Mouse (Mus musculus) lung, postnatal 14 days (tissue): Measurements from ENCODE around the gene Tiam2.
A peak's percentile ranks its signal among the peaks of the same experiment; 100 is the strongest.

ENCODE experiments used
- DNase-seq: peaks from one replicate; pipeline ENCODE4 v3.0.0; 2021

Tiam2 gene

DNA sequence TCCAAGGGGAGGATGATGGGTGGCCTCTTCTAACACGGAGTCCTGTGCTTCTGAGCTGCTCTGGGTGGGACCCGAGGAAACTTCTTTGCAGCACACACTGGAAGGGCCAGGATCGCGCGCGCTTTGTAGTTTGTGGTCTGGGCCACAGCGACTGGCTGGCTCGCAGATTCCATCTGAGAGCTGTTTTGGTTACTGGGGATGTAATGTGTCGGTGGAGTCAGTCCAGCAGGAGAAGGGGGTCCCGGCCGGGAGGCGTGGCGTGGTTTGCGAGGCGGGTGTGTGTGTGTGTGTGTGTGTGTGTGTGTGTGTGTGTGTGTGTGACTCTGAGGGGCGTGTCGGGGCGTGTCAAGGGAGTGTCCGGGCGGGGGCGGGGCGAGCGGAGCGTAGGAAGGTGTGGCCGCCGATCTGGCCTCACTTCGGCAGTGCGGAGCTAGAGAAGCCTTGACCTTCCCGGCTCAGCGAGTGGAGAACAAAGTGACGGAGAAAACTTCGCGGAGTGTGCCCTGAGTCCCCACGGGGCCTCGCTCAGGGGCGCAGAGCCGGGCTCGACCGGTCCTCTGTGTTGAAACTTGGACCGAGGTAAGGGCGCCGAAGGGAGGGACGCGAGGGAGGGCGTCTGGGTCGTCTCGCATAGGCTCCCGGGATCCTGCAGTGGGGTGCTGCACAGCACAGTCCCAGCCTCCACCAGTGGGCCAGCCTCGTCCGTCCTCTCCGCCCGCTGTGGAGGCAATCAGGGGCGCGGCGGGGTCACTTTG is at the start of gene Tiam2:
Gene Tiam2, plus strand, starts transcription at position 426 of the 755 bp plus-strand sequence.
- DNase-seq, result peak; percentile 59

DNA sequence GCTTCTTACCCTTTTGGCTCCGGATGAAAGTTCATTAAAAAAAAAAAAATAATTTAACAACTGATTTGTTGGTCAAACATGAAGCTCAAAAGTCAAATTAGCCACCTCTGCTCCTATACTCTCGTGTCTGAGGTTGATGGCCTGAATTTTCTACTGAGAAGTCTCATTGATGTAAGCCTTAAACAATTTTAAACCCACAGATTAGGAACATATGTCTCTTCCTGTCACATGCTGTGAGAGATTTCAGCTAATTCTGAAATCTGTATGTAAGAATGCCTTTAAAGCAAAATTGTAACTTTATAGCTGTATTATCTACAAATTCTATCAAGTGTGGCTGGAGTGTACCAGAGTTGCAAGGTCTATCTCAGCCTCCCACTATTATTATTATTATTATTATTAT is 46.1 kb upstream of the Tiam2 start:
- no peak for DNase-seq

DNA sequence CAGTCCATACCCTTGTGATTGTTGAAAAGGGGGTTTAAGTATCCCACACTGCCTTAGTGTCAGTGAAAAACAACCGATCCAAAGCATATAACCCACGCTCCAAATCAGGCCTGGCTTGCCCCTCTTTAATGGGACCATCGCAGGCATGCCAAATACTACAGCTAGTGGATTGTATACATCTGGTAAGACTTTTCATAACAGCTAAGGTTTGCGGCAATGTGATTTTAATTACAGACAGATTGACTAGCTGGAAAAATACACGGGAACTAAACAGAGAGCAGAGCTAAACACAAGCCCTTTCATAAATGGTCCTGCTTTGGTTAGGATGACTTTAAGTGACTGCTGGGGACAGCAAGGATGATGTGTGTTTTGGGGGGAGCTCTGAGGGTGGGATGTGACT is 44.4 kb upstream of the Tiam2 start:
- DNase-seq, result no peak

DNA sequence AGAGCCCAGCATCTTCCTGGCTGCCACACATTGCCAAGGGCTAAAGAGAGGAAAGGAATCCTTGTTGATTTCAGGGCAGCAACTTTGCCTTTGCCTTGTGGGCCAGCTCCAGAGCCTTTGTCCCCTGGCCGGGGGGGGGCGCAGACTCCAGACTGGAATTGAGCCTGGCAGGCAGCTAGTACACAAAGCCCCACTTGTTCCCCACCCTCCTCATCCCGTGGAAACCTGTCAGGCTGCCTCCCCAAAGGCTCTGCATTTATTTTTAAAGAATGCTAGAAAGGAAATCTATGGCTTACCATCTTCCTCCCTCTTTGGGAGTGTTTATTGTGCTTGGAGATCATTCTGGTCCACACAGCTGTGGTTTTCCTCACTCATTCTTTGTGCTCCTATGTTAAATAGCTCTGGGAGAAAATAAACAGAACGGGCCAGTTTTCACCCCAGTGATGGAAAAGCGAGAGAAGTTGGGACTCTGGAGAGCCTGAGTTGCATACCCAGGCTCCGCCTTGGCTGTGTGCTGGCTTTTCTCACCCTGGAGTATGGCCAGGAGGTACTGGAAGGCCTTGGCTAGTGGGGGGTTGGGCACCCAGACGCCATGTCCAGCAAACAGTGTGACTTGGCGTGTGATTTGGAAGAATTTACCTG is 41.2 kb upstream of the Tiam2 start:
- peak; percentile 16 for DNase-seq

DNA sequence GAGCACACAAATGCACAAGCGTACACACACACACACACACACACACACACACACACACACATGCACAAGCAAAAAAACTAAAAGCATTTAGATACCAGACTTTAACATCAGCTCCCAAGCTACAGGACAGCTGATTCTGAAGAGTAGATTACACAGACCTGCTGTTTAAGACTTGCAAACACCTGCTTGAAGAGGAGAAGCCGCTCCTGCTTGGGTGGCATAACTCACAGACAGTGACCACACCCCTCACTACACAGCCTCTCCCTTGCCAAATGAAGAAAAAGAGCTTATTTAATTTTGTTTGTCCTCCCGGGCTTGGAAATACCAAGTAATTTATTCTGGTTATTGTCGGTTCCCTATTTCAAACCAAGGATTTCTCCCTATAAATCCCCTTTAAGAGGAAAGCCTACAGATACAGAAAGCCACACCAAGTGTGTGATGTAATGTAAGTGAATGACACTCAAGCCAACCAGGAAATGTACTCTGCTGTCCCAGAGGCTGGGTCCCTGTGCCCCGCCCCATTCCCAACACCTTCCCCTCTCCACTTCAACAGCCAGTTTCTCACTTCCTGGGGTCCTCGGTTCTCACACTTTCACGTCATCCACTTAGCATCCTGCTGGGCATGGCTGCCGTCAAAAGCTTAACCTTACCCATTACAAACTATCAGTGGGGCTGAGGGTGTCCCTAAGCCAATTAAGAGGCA is 40.1 kb upstream of the Tiam2 start:
- DNase-seq, result no peak

DNA sequence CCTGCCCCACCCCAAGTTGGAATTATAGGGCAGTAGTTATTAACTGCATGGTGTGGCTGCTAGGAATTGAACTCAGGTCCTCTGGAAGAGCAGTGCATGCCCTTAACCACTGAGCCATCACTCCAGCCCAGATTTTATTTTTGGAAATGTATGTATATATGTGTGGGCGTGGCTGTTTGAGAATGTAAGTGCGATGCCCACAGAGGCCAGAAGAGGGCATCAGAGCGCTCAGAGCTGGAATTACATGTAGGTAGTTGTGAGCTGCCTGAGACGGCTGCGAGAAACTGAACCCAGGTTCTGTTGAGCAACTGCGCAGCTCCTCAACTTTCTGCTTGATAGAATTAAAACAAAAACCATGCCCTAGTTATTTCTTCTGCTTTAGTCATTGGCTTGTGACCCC is 38.0 kb upstream of the Tiam2 start:
- peak; percentile 69 for DNase-seq

DNA sequence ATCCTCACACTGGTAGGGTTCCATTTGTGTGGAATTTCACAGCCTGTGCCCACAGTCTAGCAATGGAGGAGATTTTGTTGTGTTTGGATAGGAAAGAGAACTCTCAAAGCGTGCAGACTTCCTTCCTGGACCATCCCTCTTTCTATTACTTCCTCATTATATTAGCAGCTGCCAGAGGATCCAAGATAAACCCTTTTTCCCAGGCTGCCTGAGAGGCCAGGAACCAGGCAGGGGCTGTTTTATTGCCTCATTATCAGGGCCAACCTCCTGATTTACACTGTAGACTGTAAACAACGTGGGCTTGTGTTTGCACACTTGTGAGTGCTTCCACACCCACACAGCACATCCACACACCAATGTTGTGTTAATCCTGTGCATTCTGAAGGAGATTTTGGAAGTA is 31.3 kb upstream of the Tiam2 start:
- no peak for DNase-seq

DNA sequence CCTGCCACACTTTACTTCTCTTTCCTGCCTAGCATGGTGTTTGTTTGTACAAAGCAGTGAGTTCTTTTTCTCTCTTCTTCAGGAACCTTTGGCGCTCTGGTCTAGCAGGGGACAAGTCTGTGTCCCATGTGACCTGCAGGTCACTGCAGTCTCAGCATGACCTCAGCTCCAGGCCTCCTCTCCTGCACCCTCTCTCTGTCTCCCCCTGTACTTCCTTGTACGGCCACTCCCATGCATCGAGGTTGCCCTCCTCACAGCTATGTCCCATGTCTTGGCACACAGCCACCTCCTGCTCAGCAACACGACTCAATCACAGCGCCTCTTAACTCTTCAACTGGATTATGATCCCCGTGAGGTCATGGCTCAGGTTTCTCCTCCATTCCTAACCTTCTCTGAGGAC is 26.9 kb upstream of the Tiam2 start:
- no peak for DNase-seq

DNA sequence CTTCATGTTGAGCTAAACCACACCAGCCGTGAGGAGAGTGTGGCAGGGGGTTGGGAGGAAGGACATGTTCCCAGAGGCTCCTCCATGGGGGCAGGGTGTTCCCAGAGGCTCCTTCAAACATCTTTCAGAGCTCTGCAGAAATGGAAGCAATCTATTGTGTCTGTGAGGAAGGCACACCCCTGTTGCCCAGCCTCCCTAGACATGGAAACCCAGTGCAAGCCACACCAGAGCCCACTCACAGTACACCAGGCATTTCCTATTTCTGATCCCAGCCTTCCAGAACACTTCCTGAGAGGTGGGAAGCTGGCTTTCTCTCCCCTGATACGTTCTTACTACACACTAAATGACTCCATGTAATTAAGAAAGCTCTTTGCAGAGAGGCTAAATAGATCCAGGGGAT is 20.4 kb upstream of the Tiam2 start:
- DNase-seq, result no peak

DNA sequence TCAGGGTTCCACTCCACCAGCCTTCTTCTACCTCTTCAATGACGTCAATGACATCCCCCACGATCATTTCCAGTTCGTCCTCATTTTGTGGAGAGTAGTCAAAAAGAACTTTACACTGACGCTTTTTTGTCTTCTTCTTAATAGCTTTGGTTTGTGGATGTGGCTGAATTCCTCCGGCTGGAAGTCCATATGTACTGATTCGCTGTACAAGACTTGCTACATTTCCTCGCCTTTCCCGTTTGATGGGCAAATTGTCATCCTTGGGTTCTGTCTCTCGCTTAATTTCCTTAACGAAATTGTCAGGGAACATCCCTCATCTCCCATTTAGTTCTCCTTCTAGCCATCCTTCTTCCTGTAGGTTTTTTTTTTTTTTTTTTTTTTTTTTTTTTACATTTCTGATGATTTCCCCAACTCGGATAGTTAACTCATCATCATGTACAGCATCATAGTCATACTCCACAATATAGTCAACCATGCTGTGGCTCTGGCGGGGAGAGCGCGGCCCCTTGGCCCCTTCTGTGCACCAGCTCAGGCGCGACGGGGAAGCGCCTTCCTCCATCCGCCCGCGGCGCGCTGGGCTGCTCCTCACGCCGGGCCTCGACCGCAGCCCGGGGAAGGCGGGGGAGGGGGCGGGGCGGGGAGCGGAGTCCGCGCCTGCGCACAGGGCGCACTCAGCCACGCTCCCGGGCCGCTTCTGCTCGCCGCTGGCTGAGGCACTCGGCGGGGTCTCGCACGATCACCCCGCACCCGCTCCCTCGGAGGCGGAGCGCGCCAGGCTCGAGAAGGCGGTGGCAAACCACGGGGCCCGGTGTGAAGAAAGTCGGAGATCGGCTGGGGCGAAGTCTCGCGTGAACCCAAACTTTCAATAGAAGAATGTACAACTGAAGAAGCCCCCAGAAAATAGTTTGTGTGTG is 12.4 kb upstream of the Tiam2 start:
- DNase-seq, result peak; percentile 77

DNA sequence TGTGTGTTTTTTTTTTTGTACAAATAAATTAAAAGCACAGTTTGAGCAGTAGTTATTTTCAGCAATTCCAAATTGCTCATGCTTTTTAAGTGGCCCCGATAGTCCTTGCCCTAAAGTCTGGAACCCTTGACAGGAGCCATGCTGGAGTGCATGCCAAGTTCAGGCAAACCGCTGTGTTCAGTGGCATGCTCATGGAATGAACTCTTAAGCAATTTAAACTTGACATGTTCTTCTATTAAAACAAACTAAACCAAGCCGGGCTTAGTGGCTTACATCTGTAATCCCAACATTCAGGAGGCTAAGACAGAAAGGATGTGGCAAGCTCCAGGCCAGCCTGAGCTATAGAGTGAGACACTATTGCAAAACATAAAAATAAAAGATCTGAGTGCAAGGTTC is 11.8 kb upstream of the Tiam2 start:
- peak; percentile 20 for DNase-seq

DNA sequence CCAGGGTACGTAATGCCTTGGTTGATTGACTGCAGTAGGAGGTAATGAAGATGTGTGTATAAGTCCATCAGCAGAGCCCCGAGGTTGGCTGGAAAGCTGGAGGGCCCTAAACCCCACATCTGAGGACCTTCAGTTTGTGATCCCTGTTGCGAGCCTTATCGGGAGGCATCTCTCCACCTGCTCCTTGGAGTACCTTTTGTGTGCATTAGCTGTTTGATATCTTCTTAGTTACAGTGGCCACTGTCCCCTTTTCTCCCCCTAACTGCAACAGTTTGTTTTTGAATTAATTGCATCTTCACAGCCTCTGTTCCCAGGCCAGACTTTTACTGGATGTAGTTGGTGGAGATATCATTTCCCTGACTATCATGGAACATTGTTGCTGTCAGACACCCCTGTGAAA is 10.8 kb upstream of the Tiam2 start:
- no peak for DNase-seq

DNA sequence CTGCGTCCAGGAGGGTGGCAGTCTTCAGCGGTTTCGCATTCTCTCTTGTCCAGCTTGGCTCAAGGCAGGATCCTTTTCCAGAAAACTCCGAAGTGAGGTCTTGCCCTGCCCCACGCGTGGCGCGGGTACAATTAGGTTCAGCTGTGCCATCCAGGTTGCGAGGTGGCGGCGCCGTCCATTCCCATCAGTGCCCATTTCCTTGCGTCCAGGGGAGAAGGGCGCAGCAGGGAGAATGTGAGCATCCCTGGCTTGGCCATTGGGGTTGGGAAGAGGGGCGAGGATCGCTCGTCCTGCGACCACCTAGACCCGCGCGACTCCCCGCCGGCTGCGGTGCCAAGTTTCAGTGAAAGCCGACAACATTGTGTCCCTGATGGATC is 518 bp downstream of the Tiam2 start:
- no peak for DNase-seq

DNA sequence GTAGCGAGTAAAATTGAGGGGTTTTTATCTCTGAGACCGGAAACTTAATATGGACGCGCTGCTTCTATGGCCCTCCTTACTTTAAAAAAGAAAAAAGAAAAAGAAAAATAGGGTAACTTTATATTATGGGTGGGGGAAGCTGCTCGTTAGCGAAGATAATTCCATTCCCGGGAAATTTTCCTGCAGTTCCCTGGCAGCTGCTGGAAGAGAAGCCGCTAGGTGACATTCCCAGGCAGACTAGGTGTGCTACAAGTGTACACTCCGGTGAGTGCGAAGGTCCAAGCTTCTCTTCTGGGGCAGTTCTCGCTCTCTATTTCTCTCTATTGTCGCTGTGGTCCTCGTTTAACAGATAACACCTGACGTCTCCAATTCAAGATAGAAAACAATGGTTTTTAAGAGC is 962 bp downstream of the Tiam2 start:
- DNase-seq, result no peak

DNA sequence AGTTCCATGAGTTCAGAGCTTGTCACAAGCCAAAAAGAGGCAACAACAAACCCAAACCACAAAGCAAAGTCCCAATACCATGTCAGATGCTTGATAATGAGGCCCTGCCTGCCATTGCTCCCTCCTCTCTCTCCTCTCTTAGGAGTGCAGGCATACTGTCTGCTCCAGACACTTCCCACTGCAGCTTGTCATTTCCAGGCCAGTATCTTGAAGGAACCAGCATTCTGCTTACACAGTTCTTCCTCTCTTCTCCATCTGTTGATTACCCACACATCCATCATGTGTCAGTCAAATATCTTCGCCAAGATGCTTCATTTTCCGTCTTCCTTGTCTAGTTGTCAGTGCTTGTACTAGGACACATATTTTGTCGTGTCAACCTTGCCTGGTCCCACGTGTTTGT is 2.4 kb downstream of the Tiam2 start:
- no peak for DNase-seq

DNA sequence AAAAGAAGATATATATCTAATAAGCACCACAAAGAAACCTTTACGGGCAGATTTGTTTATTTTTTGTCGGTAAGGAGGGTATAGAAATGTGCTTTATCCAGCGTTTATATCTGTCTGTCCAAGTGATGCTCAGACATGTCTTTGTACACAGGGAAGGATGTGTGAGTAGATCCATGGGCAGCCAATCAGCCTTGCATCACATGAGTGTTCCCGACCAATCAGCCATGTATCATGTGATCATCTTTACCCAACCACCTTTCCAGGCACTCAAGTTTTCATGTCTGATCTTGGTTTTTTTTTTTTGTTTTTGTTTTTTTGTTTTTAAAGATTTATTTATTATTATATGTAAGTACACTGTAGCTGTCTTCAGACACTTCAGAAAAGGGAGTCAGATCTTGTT is 3.1 kb downstream of the Tiam2 start:
- no peak for DNase-seq

DNA sequence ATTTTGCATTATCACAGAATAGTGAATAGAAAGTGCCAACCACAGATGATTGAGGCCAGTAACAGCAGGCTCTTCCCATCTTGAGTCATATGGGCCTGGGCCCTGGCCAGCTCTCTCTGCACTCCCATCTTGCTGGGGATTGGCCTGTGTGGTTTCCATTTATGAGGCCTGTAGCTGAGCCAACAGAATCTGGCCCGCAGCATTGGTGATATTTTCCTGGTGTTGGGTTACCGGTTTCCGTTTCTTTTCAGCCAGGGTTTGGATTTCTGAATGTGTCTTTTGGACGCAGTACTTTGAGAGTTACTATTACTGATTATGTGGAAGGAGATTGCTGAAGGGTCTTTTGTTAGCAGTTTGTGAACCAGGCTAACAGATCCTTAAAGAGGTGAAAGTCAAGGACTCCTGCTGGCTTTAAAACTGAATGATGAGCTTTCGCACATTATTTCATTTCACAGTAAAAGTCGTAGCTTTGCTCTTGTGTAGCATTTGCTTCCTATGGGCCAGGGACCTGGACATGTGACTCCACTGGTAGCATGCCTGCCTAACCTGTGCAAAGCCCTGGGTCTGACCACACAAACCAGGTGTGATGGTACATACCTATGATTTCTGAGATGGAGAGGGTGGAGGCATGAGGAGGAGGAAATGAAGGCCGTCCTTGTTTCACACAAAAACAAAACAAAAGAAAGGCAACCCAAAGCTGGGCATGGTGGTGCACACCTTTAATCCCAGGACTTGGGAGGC is 5.5 kb downstream of the Tiam2 start:
- DNase-seq, result peak; percentile 32

DNA sequence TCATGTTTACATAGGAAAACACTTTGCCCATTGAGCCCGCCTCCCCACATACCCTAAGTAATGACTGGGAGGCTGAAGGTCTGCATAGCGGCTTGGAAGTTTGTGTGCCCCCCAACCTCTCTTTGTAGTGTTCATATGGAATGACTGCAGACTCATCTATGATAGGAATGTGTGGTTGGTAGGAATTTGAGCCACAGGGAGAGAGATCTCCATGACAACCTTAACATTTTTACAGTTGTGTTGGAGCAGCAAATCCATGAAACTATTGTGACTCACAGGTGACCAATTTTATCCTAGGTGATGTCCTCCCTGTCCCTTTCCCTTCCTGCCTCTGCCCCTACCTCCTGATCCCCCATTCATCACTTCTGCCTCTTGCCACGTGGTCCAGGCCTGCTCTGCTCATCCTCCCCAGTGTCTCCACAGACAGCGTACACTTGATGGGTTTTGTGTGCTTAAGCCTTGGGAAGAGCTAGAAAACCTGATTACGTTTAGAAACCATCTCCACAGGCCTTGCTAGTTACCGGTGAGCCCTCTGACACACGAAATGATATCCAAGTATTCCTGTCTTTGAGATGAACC is 9.9 kb downstream of the Tiam2 start:
- DNase-seq, result no peak

DNA sequence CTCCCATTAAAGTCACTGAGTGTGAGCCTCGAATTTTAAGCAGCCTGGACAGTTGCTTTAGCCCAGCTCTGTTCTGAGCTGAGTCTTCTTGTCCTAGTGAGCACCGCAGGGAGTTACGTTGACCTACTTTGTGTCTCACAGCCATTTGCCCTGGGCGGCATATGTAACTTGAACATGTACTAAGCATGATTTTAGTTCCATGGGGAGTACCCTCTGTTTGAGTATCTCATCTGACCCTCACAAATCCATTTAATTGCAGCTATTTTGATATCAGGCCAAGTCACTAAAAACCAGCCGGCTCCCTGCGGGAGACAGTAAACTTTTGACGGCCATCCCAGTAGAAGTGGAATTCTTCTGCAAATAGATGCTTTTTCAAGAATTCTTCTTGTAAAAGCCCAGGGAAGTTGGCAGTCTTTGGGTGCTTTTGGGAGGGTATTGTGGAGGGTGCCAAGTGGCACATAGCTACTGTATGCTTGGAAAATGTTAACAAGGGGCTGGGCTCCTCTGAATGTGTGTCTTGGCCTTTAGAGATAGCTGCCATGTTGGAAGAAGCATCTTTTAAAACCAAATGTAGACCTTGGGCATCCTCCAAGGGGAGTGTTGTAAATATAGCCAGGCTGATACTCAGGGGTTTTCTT is 10.6 kb downstream of the Tiam2 start:
- no peak for DNase-seq

DNA sequence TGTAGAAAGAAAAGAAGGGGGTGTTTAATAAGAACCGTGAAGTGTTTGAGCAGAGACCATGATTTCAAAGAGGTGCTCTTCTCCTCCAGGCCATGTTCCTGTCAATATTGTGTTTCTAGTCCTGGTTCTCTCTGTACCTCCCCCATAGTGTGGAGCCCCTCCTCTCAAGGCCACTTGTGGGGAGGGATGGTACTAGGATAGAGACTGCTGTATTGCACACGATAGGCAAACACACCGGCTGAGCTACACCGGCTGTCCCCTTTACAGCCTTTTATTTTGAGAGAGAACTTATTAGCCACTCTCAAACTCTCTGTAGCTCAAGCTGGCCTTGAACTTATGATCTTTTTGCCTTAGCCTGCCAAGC is 11.1 kb downstream of the Tiam2 start:
- DNase-seq, result no peak

DNA sequence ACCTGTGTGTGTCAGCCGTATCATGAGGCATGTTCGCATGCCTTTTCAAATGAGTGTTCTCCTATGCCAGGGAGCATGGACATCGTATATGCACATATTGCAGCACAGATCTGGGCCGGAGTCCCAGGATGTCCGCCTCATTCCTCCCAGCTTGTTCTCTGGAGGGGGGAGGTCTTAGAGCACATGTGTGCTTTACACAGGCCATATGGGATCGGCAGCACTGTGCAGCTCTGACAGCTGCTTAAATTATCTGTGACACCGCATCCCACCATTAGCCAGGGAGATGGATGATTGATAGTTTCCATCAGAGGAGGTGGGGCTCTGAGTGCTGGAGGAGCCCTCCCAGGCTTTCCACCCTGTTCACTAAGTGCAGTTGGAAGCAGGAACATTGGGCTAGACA is 12.4 kb downstream of the Tiam2 start:
- no peak for DNase-seq

DNA sequence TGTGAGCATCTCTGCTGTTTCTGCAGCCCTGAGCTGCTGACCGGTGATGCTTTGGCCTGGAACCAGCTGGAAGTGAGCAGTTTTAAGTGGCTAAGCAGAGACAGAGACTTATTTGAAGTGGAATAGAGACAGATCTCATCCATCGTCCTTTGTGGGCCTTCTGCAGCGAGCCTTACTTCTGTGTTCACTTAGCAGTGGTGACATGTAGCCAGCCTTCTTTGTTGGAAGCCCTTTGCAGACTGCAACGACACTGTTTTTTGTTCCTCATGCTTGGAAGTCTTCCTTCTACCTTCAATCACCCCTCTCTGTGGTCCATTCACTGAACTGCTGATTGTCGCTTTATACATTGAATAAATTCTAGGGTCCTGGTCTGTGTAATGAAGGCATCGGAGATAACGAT is 18.5 kb downstream of the Tiam2 start:
- DNase-seq, result no peak
